Mouse (Mus musculus) liver, embryonic 14.5 days (tissue): ENCODE results near the gene Fap. TPM values are rescaled to one million over a fixed set of nuclear protein-coding genes. Genes with fewer than 3 reads are reported as not detected.

Experiments
- ATAC-seq: fragments of 200-750 bp; cut with Nextera tagmentation; 2 replicates; pipeline ENCODE4 v1.8.0; 2017; ENCODE audit warnings: moderate number of reproducible peaks, mild to moderate bottlenecking, moderate library complexity; ENCODE audit not compliant: insufficient read depth
- DNase-seq, 3 experiments: peaks; one replicate each; pipeline ENCODE4 v3.0.0-alpha.2; 2012 to 2013; ENCODE audit warnings: low read depth in 3 of 3, low spot score in 3 of 3
- H3K27ac ChIP-seq: fragments of 300-500 bp; sonication (generic); 2 replicates; pipeline ENCODE4 v1.5.1; 2014; ENCODE audit warnings: moderate library complexity, mild to moderate bottlenecking, control low read depth, inconsistent platforms
- H3K27me3 ChIP-seq: fragments of 300-500 bp; sonication (generic); 2 replicates; pipeline ENCODE4 v1.6.1; 2014; ENCODE audit warnings: mild to moderate bottlenecking, low read length, moderate library complexity; ENCODE audit not compliant: control insufficient read depth, insufficient read depth
- H3K36me3 ChIP-seq: fragments of 300-500 bp; sonication (generic); replicated peaks from 2 replicates; pipeline ENCODE4 v1.6.1; 2014; ENCODE audit warnings: low read depth; ENCODE audit not compliant: control insufficient read depth, insufficient read depth
- H3K4me1 ChIP-seq, 2 experiments: fragments of 200-500 bp in 1 of 2; fragments of 300-500 bp in 1 of 2; sonication (generic) in 1 of 2; replicated peaks; 2 replicates each; pipeline ENCODE4 v1.6.1; 2012 to 2014; ENCODE audit warnings: antibody characterized with exemption in 1 of 2, inconsistent platforms in 1 of 2, low read length in 1 of 2; ENCODE audit not compliant: control insufficient read depth in 2 of 2, insufficient read depth in 2 of 2
- H3K4me2 ChIP-seq: fragments of 300-500 bp; sonication (generic); 2 replicates; pipeline ENCODE4 v1.6.1; 2014; ENCODE audit warnings: low read depth, mild to moderate bottlenecking, control low read depth, moderate library complexity
- H3K4me3 ChIP-seq, 2 experiments: fragments of 200-500 bp in 1 of 2; fragments of 300-500 bp in 1 of 2; sonication (generic) in 1 of 2; 2 replicates each; pipeline ENCODE4 v1.5.1; 2012 to 2014; ENCODE audit warnings: low read depth in 2 of 2, low read length in 2 of 2, mild to moderate bottlenecking in 2 of 2, control low read depth in 1 of 2, inconsistent platforms in 1 of 2, moderate library complexity in 1 of 2; ENCODE audit not compliant: insufficient read depth in 1 of 2
- H3K9ac ChIP-seq: fragments of 300-500 bp; sonication (generic); replicated peaks from 2 replicates; pipeline ENCODE4 v1.6.1; 2014; ENCODE audit warnings: mild to moderate bottlenecking, control low read depth, moderate library complexity
- H3K9me3 ChIP-seq: fragments of 300-500 bp; sonication (generic); 2 replicates; pipeline ENCODE4 v1.6.1; 2016; ENCODE audit warnings: low read length, mixed read lengths; ENCODE audit not compliant: control insufficient read depth
- CTCF ChIP-seq: IDR thresholded peaks from 2 replicates; pipeline ENCODE4 v1.5.1; 2016; ENCODE audit warnings: antibody characterized with exemption, low read depth, control low read depth
- EP300 ChIP-seq: IDR thresholded peaks from 2 replicates; pipeline ENCODE4 v1.6.1; 2016; ENCODE audit warnings: antibody characterized with exemption, low read depth
- WGBS: fragments of 180-500 bp; shearing (Covaris S2); extraction: QIAGEN DNeasy Blood & Tissue Kit; methylation state at CpG from one replicate; pipeline ENCODE4 v1.1.7; 2014; ENCODE audit not compliant: insufficient replicate concordance; 5-methylcytosine and 5-hydroxymethylcytosine counted together
- polyA plus RNA-seq, 2 experiments: library from polyadenylated mRNA; depleted of rRNA in 1 of 2; stranded (reverse) in 1 of 2; unstranded in 1 of 2; fragments of >200 nt; fragmentation: Nextera tagmentation in 1 of 2; extraction: Ambion mirVana in 1 of 2; gene quantifications; 2 replicates each; pipeline versions ENCODE4 v1.2.1 to v1.2.3; 2012 to 2014

Fap gene
- polyA plus RNA-seq, 2 experiments, result 0.12 to 0.17 TPM

GRCm38 (mm10) chr2:62564687-62565086 lies 9.2 kb downstream of the Fap start:
- no peak overlapping the region for H3K4me2 ChIP-seq
- no peaks in the 10 kb centered on the region for H3K4me1 ChIP-seq
- no peak overlapping the region for H3K4me3 ChIP-seq
- ATAC-seq, result no peak
- H3K27me3 ChIP-seq, result no peaks in the 10 kb centered on the region
- no peak overlapping the region for H3K27ac ChIP-seq
- WGBS, result 52% methylated on average over 1 of the region's 1 CpGs
- no peak overlapping the region for H3K9ac ChIP-seq
- no peak for DNase-seq
- no peaks in the 10 kb centered on the region for H3K36me3 ChIP-seq
- TF ChIP-seq CTCF (no peak), EP300 (no peak)
- H3K9me3 ChIP-seq, result no peaks in the 10 kb centered on the region

GRCm38 (mm10) chr2:62562661-62563485 lies 11.0 kb downstream of the Fap start:
- no peak overlapping the region for H3K4me2 ChIP-seq
- no peak for DNase-seq
- H3K4me3 ChIP-seq, result no peak overlapping the region
- H3K9ac ChIP-seq, result no peak overlapping the region
- WGBS, result 46% methylated on average over 5 of the region's 5 CpGs
- H3K4me1 ChIP-seq, result no peaks in the 10 kb centered on the region
- no peak for ATAC-seq
- TF ChIP-seq CTCF (no peak), EP300 (no peak)
- H3K27me3 ChIP-seq, result no peaks in the 10 kb centered on the region
- H3K36me3 ChIP-seq, result no peaks in the 10 kb centered on the region
- no peak overlapping the region for H3K27ac ChIP-seq
- H3K9me3 ChIP-seq, result no peaks in the 10 kb centered on the region

GRCm38 (mm10) chr2:62557417-62557816 lies 16.5 kb downstream of the Fap start:
- H3K4me1 ChIP-seq, result no peaks in the 10 kb centered on the region
- no peak for DNase-seq
- no peaks in the 10 kb centered on the region; the same call in 1 of the 2 replicates for H3K9me3 ChIP-seq
- H3K27ac ChIP-seq, result no peak overlapping the region
- H3K27me3 ChIP-seq, result no peaks in the 10 kb centered on the region
- H3K9ac ChIP-seq, result no peak overlapping the region
- 49% methylated on average over 2 of the region's 2 CpGs for WGBS
- ATAC-seq, result no peak
- no peaks in the 10 kb centered on the region for H3K36me3 ChIP-seq
- no peak overlapping the region for H3K4me3 ChIP-seq
- TF ChIP-seq EP300 (no peak), CTCF (peak; percentile 54; the same call in 1 of the 2 replicates)
- no peak overlapping the region for H3K4me2 ChIP-seq

GRCm38 (mm10) chr2:62556349-62556748 lies 17.5 kb downstream of the Fap start:
- H3K27me3 ChIP-seq, result no peaks in the 10 kb centered on the region
- no peak overlapping the region for H3K4me3 ChIP-seq
- TF ChIP-seq CTCF, result no peak
- TF ChIP-seq EP300, result no peak
- H3K27ac ChIP-seq, result no peak overlapping the region
- H3K36me3 ChIP-seq, result no peaks in the 10 kb centered on the region
- H3K9ac ChIP-seq, result no peak overlapping the region
- no peaks in the 10 kb centered on the region; the same call in 1 of the 2 replicates for H3K9me3 ChIP-seq
- H3K4me2 ChIP-seq, result no peak overlapping the region
- H3K4me1 ChIP-seq, result no peaks in the 10 kb centered on the region
- WGBS, result 79% methylated on average over 9 of the region's 9 CpGs
- ATAC-seq, result no peak
- DNase-seq, result no peak

GRCm38 (mm10) chr2:62549659-62550058 lies 24.2 kb downstream of the Fap start:
- Histone ChIP-seq H3K4me2 (no peak overlapping the region), H3K27me3 (no peaks in the 10 kb centered on the region), H3K4me3 (no peak overlapping the region), H3K9ac (no peak overlapping the region), H3K36me3 (no peaks in the 10 kb centered on the region), H3K9me3 (no peaks in the 10 kb centered on the region), H3K27ac (no peak overlapping the region), H3K4me1 (no peaks in the 10 kb centered on the region)
- ATAC-seq (no peak), DNase-seq (no peak)
- WGBS, result 63% methylated on average over 3 of the region's 3 CpGs
- peak; percentile 55 for TF ChIP-seq CTCF
- no peak for TF ChIP-seq EP300
